Comparison of ENCODE assay signal across 1 mouse cellular context in the genomic region with DNA sequence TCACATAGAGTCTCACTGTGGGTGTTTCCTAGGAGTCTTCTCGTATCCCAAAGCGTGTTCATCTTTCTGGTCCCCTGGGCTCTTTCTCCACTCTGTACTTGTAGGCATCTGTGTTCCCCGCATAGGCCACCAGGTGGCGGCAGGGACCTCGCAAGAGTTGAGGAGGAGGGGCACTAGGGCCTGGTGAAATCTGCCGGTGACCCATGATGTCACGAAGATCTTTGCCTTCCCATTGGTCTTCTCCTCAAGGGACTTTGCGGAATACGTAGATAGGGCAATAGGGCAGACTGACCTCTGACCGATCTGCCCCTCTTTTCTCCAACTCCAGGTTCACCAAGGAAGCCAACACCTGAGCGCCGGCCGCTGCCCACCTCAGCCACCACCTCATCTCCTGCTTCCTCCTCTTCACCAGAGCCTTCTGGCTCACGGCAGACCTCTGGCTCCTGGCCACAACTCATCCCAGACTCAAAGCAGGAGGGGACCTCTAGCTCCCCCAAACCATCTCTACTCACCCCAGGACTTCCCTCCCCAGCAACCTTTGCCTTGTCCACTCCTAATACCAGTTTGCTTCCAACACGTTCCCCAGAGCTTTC.
TF ChIP-seq lines count a peak whose summit lies in the region.

No protein-coding gene starts in this region.

TF ChIP-seq in ES-E14, 5 proteins besides CTCF, POLR2A, EP300 and RAD21:
- TF ChIP-seq MAFK (IDR thresholded peaks at IDR 0.05; ENCODE audit: insufficient read depth, low read depth, low read length) (no peak), HCFC1 (IDR thresholded peaks at IDR 0.05; ENCODE audit: borderline replicate concordance, insufficient read depth, low read length) (peak; percentile 52; the same call in 1 of the 2 replicates), ZC3H11A (IDR thresholded peaks at IDR 0.05; ENCODE audit: borderline replicate concordance, low read depth, low read length) (peak; percentile 51), ZNF384 (IDR thresholded peaks at IDR 0.05; ENCODE audit: low read depth, low read length) (0 out of 2 replicates have a peak, but pooled peaks have one; percentile 28), CHD2 (IDR thresholded peaks at IDR 0.05; ENCODE audit: low read depth, low read length) (peak; percentile 98)
TF ChIP-seq in ES-E14: peak in this region for 4.
